Mouse (Mus musculus) myocyte (in vitro differentiated cells): ENCODE results near the gene Rpl29.

Experiments
- MAX ChIP-seq: IDR thresholded peaks from one replicate; pipeline ENCODE4 v1.6.1; 2011; ENCODE audit warnings: low read depth, mild to moderate bottlenecking, control low read depth
- POLR2A ChIP-seq: IDR thresholded peaks from one replicate; pipeline ENCODE4 v1.6.1; 2011; ENCODE audit warnings: low read depth, mild to moderate bottlenecking, control low read depth, moderate library complexity; ENCODE audit not compliant: insufficient read length
- POLR2AphosphoS2 ChIP-seq: IDR thresholded peaks from one replicate; pipeline ENCODE4 v1.6.1; 2011; ENCODE audit warnings: low read depth, control low read depth; ENCODE audit not compliant: insufficient read length
- USF1 ChIP-seq: IDR thresholded peaks from one replicate; pipeline ENCODE4 v1.6.1; 2011; ENCODE audit warnings: low read depth, mild to moderate bottlenecking, control low read depth, moderate library complexity

GRCm38 (mm10) chr9:106472321-106472720 lies 43.1 kb downstream of the Rpl29 start:
- TF ChIP-seq POLR2A (no peak), MAX (no peak), USF1 (no peak), POLR2AphosphoS2 (peak; percentile 39)
